Mouse (Mus musculus) intestine, embryonic 16.5 days (tissue): Measurements from ENCODE around the gene Gnai2. TPM values are rescaled to one million over a fixed set of nuclear protein-coding genes. Genes with fewer than 3 reads are reported as not detected.
"Not testable (repeated sequence)": the region's sequence is repeated elsewhere in the genome, so short reads cannot be mapped to it uniquely, and the experiment has no call there.

ENCODE experiments used
- ATAC-seq: fragments of 200-750 bp; cut with Nextera tagmentation; 2 replicates; pipeline ENCODE4 v1.8.0; 2017; ENCODE audit warnings: moderate TSS enrichment, moderate library complexity
- H3K27ac ChIP-seq: fragments of 300-500 bp; sonication (generic); 2 replicates; pipeline ENCODE4 v1.5.1; 2014; ENCODE audit warnings: mild to moderate bottlenecking, low read length
- H3K27me3 ChIP-seq: fragments of 300-500 bp; sonication (generic); replicated peaks from 2 replicates; pipeline ENCODE4 v1.6.1; 2014; ENCODE audit warnings: low read length, control low read depth, mixed read lengths; ENCODE audit not compliant: control insufficient read depth, insufficient read depth
- H3K36me3 ChIP-seq: fragments of 300-500 bp; sonication (generic); 2 replicates; pipeline ENCODE4 v1.6.1; 2014; ENCODE audit warnings: low read length, control low read depth; ENCODE audit not compliant: control insufficient read depth, insufficient read depth
- H3K4me1 ChIP-seq: fragments of 300-500 bp; sonication (generic); 2 replicates; pipeline ENCODE4 v1.6.1; 2014; ENCODE audit warnings: low read length, control low read depth, mixed read lengths; ENCODE audit not compliant: control insufficient read depth, insufficient read depth
- H3K4me2 ChIP-seq: fragments of 300-500 bp; sonication (generic); 2 replicates; pipeline ENCODE4 v1.6.1; 2014; ENCODE audit warnings: low read depth, low read length, control low read depth
- H3K4me3 ChIP-seq: fragments of 300-500 bp; sonication (generic); 2 replicates; pipeline ENCODE4 v1.5.1; 2014; ENCODE audit warnings: mild to moderate bottlenecking, low read length
- H3K9ac ChIP-seq: fragments of 300-500 bp; sonication (generic); 2 replicates; pipeline ENCODE4 v1.6.1; 2014; ENCODE audit warnings: low read depth, low read length
- H3K9me3 ChIP-seq: fragments of 300-500 bp; sonication (generic); 2 replicates; pipeline ENCODE4 v1.6.1; 2016; ENCODE audit warnings: low read length, control low read depth; ENCODE audit not compliant: control insufficient read depth
- WGBS: fragments of 180-500 bp; shearing (Covaris S2); extraction: QIAGEN DNeasy Blood & Tissue Kit; methylation state at CpG from one replicate; pipeline ENCODE4 v1.1.7; 2014; 5-methylcytosine and 5-hydroxymethylcytosine counted together
- polyA plus RNA-seq: library from polyadenylated mRNA; unstranded; fragments of >200 nt; fragmentation: Nextera tagmentation; extraction: Ambion mirVana; gene quantifications from 2 replicates; pipeline ENCODE4 v1.2.1, GENCODE M21; 2015

Gene Gnai2
- polyA plus RNA-seq, 1 experiment from 2014 or later = 301 TPM

- Histone ChIP-seq H3K27ac (peak overlapping the region; percentile 95; the same call in 1 of the 2 replicates), H3K4me3 (peak overlapping the region; percentile 67), H3K4me1 (peaks cover 26% of the 10 kb centered on the region), H3K9ac (peak overlapping the region; percentile 86), H3K4me2 (peak overlapping the region; percentile 86), H3K36me3 (no peaks in the 10 kb centered on the region; the same call in 1 of the 2 replicates), H3K27me3 (no peaks in the 10 kb centered on the region), H3K9me3 (no peaks in the 10 kb centered on the region)
- ATAC-seq = no peak
- WGBS = 61% methylated on average over 4 of the region's 4 CpGs
Measured at GRCm38 (mm10) chr9:107581584-107581983, 53.6 kb downstream of the Gnai2 start.

GRCm38 (mm10) chr9:107580501-107581317 lies 54.5 kb downstream of the Gnai2 start, which contains the start of gene Hyal3:
Gene Hyal3 (plus strand): TSS chr9:107580818.
- Histone ChIP-seq H3K4me3 (peak within 1 kb of the TSS; percentile 67), H3K9me3 (no peaks in the 10 kb centered on the region), H3K9ac (peak within 1 kb of the TSS; percentile 86), H3K27ac (peak within 1 kb of the TSS; percentile 95), H3K36me3 (no peaks in the 10 kb centered on the region; the same call in 1 of the 2 replicates), H3K27me3 (no peaks in the 10 kb centered on the region), H3K4me1 (peaks cover 33% of the 10 kb centered on the region), H3K4me2 (peak within 1 kb of the TSS; percentile 86)
- WGBS = under 1% methylated on average over 32 of the region's 32 CpGs
- ATAC-seq = peak; percentile 71

- Histone ChIP-seq H3K27ac (peak overlapping the region; percentile 42; the same call in 1 of the 2 replicates), H3K9ac (no peak overlapping the region), H3K27me3 (no peaks in the 10 kb centered on the region), H3K4me3 (no peak overlapping the region), H3K4me2 (no peak overlapping the region), H3K9me3 (no peaks in the 10 kb centered on the region), H3K4me1 (peaks cover 34% of the 10 kb centered on the region), H3K36me3 (no peaks in the 10 kb centered on the region; the same call in 1 of the 2 replicates)
- ATAC-seq = no peak
- 94% methylated on average over 14 of the region's 14 CpGs for WGBS
Measured at GRCm38 (mm10) chr9:107579023-107579900, 55.9 kb downstream of the Gnai2 start.

- Histone ChIP-seq H3K9ac (no peak within 1 kb of the TSS), H3K36me3 (no peaks in the 10 kb centered on the region; the same call in 1 of the 2 replicates), H3K4me2 (no peak within 1 kb of the TSS), H3K27ac (peak within 1 kb of the TSS; percentile 42; the same call in 1 of the 2 replicates), H3K4me1 (peaks cover 34% of the 10 kb centered on the region), H3K27me3 (no peaks in the 10 kb centered on the region), H3K4me3 (no peak within 1 kb of the TSS), H3K9me3 (no peaks in the 10 kb centered on the region)
- no peak for ATAC-seq
- WGBS = 73% methylated on average over 3 of the region's 3 CpGs
Measured at GRCm38 (mm10) chr9:107578587-107578986, 56.6 kb downstream of the Gnai2 start, which contains the start of gene Naa80. Gene Naa80 (plus strand): TSS chr9:107578887.

GRCm38 (mm10) chr9:107577871-107578270 lies 57.3 kb downstream of the Gnai2 start:
- no peak overlapping the region for H3K4me3 ChIP-seq
- H3K4me2 ChIP-seq = no peak overlapping the region
- H3K27ac ChIP-seq = no peak overlapping the region
- no peaks in the 10 kb centered on the region for H3K27me3 ChIP-seq
- H3K4me1 ChIP-seq = peaks cover 34% of the 10 kb centered on the region
- no peak overlapping the region for H3K9ac ChIP-seq
- no peak for ATAC-seq
- 90% methylated on average over 10 of the region's 10 CpGs for WGBS
- H3K36me3 ChIP-seq = no peaks in the 10 kb centered on the region; the same call in 1 of the 2 replicates
- no peaks in the 10 kb centered on the region for H3K9me3 ChIP-seq

- H3K9ac ChIP-seq = peak within 1 kb of the TSS; percentile 64
- peaks cover 3% of the 10 kb centered on the region; the same call in 1 of the 2 replicates for H3K36me3 ChIP-seq
- H3K27ac ChIP-seq = peak within 1 kb of the TSS; percentile 74
- 18% methylated on average over 16 of the region's 16 CpGs for WGBS
- peak; percentile 70 for ATAC-seq
- H3K4me1 ChIP-seq = peaks cover 35% of the 10 kb centered on the region
- H3K27me3 ChIP-seq = no peaks in the 10 kb centered on the region
- H3K4me3 ChIP-seq = peak within 1 kb of the TSS; percentile 43
- no peaks in the 10 kb centered on the region for H3K9me3 ChIP-seq
- peak within 1 kb of the TSS; percentile 64 for H3K4me2 ChIP-seq
Measured at GRCm38 (mm10) chr9:107576357-107577107, 58.6 kb downstream of the Gnai2 start, which contains the start of gene Hyal1. Gene Hyal1 (plus strand): TSS chr9:107576927.

GRCm38 (mm10) chr9:107575579-107576356 lies 59.4 kb downstream of the Gnai2 start:
- H3K36me3 ChIP-seq = peaks cover 3% of the 10 kb centered on the region; the same call in 1 of the 2 replicates
- H3K4me3 ChIP-seq = no peak overlapping the region
- peak overlapping the region; percentile 64; the same call in 1 of the 2 replicates for H3K9ac ChIP-seq
- peak; percentile 71 for ATAC-seq
- peak overlapping the region; percentile 6; the same call in 1 of the 2 replicates for H3K4me2 ChIP-seq
- H3K27me3 ChIP-seq = no peaks in the 10 kb centered on the region
- H3K4me1 ChIP-seq = peaks cover 38% of the 10 kb centered on the region
- H3K9me3 ChIP-seq = no peaks in the 10 kb centered on the region
- WGBS = 59% methylated on average over 14 of the region's 14 CpGs
- peak overlapping the region; percentile 74 for H3K27ac ChIP-seq

- not testable (repeated sequence) for H3K36me3 ChIP-seq, H3K27me3 ChIP-seq, H3K9ac ChIP-seq, ATAC-seq, H3K9me3 ChIP-seq, H3K4me3 ChIP-seq, H3K4me2 ChIP-seq, H3K27ac ChIP-seq
- WGBS = 81% methylated on average over 6 of the region's 6 CpGs
- peaks cover 40% of the 10 kb centered on the region for H3K4me1 ChIP-seq
Measured at GRCm38 (mm10) chr9:107573774-107574173, 61.4 kb downstream of the Gnai2 start.
